ENCODE assay signal across 8 mouse cellular contexts in genomic region chr8:118237150-118237620, GRCm38 (mm10). TPM values are rescaled to one million over a fixed set of nuclear protein-coding genes. Genes with fewer than 3 reads are reported as not detected.
DNase-seq lines count a peak whose midpoint lies in the region; ATAC-seq and TF ChIP-seq lines count a peak whose summit lies in the region.

No protein-coding gene starts in this region.

- H3K9ac ChIP-seq in kidney, postnatal 0 days (ENCODE audit: low read depth, low read length): no peak overlapping the region
- H3K9ac ChIP-seq in kidney, embryonic 15.5 days: no peak overlapping the region
- no peak overlapping the region for H3K9ac ChIP-seq in heart, embryonic 15.5 days

- H3K4me1 ChIP-seq in kidney, postnatal 0 days (replicated peaks; ENCODE audit: insufficient read depth, low read length): no peaks in the 10 kb centered on the region
- no peaks in the 10 kb centered on the region for H3K4me1 ChIP-seq in kidney, embryonic 15.5 days
- peaks cover 7% of the 10 kb centered on the region; the same call in 1 of the 2 replicates for H3K4me1 ChIP-seq in heart, embryonic 15.5 days (replicated peaks)

- no peaks in the 10 kb centered on the region for H3K9me3 ChIP-seq in kidney, postnatal 0 days (replicated peaks; ENCODE audit: low read length)
- no peaks in the 10 kb centered on the region for H3K9me3 ChIP-seq in kidney, embryonic 15.5 days (replicated peaks)
- H3K9me3 ChIP-seq in heart, embryonic 15.5 days (replicated peaks): no peaks in the 10 kb centered on the region

- H3K4me3 ChIP-seq in kidney, postnatal 0 days (replicated peaks; ENCODE audit: low read depth, low read length): no peak overlapping the region
- H3K4me3 ChIP-seq in kidney, embryonic 15.5 days (replicated peaks): no peak overlapping the region
- no peak overlapping the region for H3K4me3 ChIP-seq in heart, embryonic 15.5 days

- H3K4me2 ChIP-seq in kidney, postnatal 0 days (ENCODE audit: low read length): no peak overlapping the region
- no peak overlapping the region for H3K4me2 ChIP-seq in kidney, embryonic 15.5 days
- no peak overlapping the region for H3K4me2 ChIP-seq in heart, embryonic 15.5 days

- H3K27ac ChIP-seq in kidney, postnatal 0 days: no peak overlapping the region
- H3K27ac ChIP-seq in kidney, embryonic 15.5 days: no peak overlapping the region
- no peak overlapping the region for H3K27ac ChIP-seq in heart, embryonic 15.5 days

- ATAC-seq in kidney, postnatal 0 days (replicated peaks; ENCODE audit: low FRiP score, low read depth): no peak
- no peak for ATAC-seq in kidney, embryonic 15.5 days (replicated peaks; ENCODE audit: low FRiP score)
- ATAC-seq in heart, embryonic 15.5 days (replicated peaks; ENCODE audit: insufficient number of reproducible peaks, insufficient read depth, low FRiP score, low read depth): peak; percentile 53; the same call in 1 of the 2 replicates

- H3K36me3 ChIP-seq in kidney, postnatal 0 days (ENCODE audit: insufficient read depth, low read length): no peaks in the 10 kb centered on the region
- no peaks in the 10 kb centered on the region for H3K36me3 ChIP-seq in kidney, embryonic 15.5 days
- no peaks in the 10 kb centered on the region for H3K36me3 ChIP-seq in heart, embryonic 15.5 days

- WGBS in kidney, postnatal 0 days: 67% methylated on average over 11 of the region's 11 CpGs
- WGBS in kidney, embryonic 15.5 days: 67% methylated on average over 11 of the region's 11 CpGs
- WGBS in heart, embryonic 15.5 days: 46% methylated on average over 11 of the region's 11 CpGs

- intact Hi-C loops in left cerebral cortex, postnatal 36 days (cut with DNase I): no loop called here

- DNase-seq in kidney, postnatal 0 days (ENCODE audit: low spot score): peak; percentile 44
- peak; percentile 87 for DNase-seq in brain, adult 2 months (ENCODE audit: low read depth, low spot score)
- peak; percentile 61 to 67 for DNase-seq in left cerebral cortex, postnatal 36 days (ENCODE audit: low spot score in 2 of 2)
- DNase-seq in lung, postnatal 14 days: no peak
- DNase-seq in urinary bladder, adult 18-20 months (ENCODE audit: low spot score in 2 of 2): no peak
- no peak for DNase-seq in spleen, postnatal 36 days (ENCODE audit: low spot score in 2 of 2)

- no peaks in the 10 kb centered on the region for H3K27me3 ChIP-seq in kidney, postnatal 0 days (ENCODE audit: insufficient read depth, low read length)
- H3K27me3 ChIP-seq in kidney, embryonic 15.5 days: no peaks in the 10 kb centered on the region
- no peaks in the 10 kb centered on the region for H3K27me3 ChIP-seq in heart, embryonic 15.5 days

- peak; percentile 51 for TF ChIP-seq CTCF in kidney, postnatal 0 days (IDR thresholded peaks at IDR 0.05; ENCODE audit: low read depth)

RNA-seq across cellular contexts. Expression of gene Cdh13, which starts 46.3 kb away (rescaled TPM):
- polyA plus RNA-seq in kidney, postnatal 0 days (2015; fragmentation: Nextera tagmentation; extraction: Ambion mirVana): 3.9 and 4.1 TPM in 2 replicates
- 3.6 and 4.2 TPM in 2 replicates for polyA plus RNA-seq in kidney, embryonic 15.5 days (2015; fragmentation: Nextera tagmentation; extraction: Ambion mirVana)
- polyA plus RNA-seq in heart, embryonic 15.5 days (2015; fragmentation: Nextera tagmentation; extraction: Ambion mirVana): 55.2 and 63.9 TPM in 2 replicates
- 10 to 100 TPM; 78.4 to 85.3 TPM for total RNA-seq in left cerebral cortex, postnatal 36 days (2021)

Comparison
In these comparisons a context has a peak if more than half of its experiments do, and no peak if none do; other contexts are left out.
1. DNase-seq: peak in kidney, postnatal 0 days (single experiment), brain, adult 2 months (single experiment) and left cerebral cortex, postnatal 36 days (2 of 2); none in lung, postnatal 14 days (single experiment), urinary bladder, adult 18-20 months (0 of 2) and spleen, postnatal 36 days (0 of 2).
2. RNA of gene Cdh13, which starts 46.3 kb away (polyA plus RNA-seq): 55.2 to 63.9 TPM in heart, embryonic 15.5 days; 3.6 to 4.2 TPM in kidney, embryonic 15.5 days and 3.9 to 4.1 TPM in kidney, postnatal 0 days; every median in the first group is over 10 times any median in the second.